Mouse (Mus musculus) embryo, embryonic 10 days (tissue): ENCODE data around the gene Atp6ap2.
"Not testable (repeated sequence)": the region's sequence is repeated elsewhere in the genome, so short reads cannot be mapped to it uniquely, and the experiment has no call there.

Experiments used
- DNase-seq: peaks from one replicate; pipeline ENCODE4 v3.0.0-alpha.2; 2015; ENCODE audit warnings: low spot score

Atp6ap2 gene

DNA sequence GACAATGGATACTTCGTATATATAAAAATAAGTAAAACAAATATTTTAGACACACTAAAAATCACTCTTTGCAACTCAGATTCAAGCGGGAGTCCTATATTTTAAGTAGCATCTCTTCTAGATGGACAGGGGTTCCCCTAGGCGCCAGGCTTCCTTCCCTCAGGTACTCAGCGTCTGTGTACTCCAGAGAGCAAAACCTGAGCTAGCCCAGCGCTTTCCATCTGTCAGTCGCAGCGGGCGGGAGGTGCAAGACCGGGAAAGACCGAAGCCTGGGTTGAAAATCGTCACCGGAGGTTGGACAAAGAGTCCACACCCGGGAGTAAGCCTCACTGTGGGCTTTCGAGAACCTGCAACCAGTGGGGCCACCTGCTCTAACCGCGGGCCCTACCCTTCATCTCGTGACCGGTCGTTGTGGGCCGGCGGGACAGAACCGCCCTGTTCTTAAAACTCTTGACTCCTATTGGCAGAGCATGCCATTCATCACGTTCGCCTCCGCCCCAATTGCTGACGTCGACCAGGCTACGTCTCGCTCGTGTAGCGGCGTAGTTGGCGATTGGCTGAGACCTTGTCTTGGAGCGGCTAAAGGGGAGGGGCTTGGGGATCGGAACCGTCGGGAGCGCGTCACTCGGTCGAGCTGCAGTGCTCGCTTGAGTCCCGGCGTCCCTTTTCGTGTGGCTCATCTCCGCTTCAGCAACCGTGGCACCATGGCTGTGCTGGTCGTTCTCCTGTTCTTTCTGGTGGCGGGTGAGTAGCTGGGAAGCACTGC lies at the start of gene Atp6ap2:
Gene Atp6ap2 (plus strand): TSS at position 610 of the 766 bp plus-strand sequence.
- peak; percentile 98 for DNase-seq

DNA sequence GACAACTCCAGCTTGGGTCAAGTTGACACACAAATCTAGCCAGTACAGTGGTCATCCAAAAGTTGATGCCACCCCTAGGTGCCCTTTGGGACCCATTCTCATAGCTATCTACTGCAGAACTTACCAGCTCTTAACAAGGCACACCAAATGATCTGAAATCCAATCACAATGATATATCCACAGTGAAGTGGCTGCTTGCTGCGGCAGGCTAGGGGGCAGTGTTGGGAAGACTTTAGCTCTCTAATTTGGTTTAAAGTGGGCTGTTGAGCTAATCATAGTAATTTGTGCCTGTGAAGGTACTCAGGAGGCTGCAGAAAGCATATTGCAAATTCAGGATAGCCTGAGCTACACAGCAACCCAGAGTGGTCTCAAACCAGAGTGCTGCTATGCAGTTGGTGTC lies 43.2 kb upstream of the Atp6ap2 start:
- no peak for DNase-seq

DNA sequence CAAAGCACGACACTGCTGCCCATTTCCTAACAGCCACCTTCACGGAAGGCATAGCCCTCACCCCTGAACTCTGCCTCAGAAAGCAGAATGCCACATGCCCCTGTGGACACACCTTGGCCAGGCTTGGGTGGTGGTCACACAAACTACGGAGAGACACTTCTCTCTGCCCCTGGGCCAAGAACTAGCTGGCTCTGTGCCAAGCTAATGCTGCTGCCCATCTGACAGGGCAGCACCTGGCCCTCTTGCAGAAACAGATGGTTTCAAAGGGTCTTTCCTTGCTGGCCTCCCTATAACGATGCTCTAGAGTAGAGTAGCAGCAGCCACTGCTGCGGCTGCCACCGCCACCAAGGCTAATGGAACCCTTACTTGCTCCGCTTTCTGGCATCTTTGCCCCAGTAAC lies 30.5 kb upstream of the Atp6ap2 start:
- DNase-seq, result no peak

DNA sequence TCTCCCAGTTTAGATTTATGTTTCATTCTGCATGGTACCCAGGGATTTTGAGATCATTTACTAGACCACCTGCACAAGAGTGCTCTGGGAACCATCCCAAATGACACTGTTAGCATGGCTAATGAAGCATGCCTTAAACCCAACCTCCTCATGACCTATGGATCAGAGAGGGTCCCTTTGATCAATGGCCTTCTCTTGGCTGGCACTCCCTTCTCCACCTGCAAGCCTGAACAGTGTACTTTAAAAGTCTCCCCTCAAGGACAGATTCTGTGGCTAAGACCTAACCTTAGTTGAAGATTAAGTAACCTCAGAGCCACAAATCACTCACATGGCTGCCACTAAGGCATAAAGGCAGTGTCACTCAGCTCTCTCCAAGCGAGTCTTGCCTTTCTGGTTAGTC lies 16.2 kb upstream of the Atp6ap2 start:
- no peak for DNase-seq

DNA sequence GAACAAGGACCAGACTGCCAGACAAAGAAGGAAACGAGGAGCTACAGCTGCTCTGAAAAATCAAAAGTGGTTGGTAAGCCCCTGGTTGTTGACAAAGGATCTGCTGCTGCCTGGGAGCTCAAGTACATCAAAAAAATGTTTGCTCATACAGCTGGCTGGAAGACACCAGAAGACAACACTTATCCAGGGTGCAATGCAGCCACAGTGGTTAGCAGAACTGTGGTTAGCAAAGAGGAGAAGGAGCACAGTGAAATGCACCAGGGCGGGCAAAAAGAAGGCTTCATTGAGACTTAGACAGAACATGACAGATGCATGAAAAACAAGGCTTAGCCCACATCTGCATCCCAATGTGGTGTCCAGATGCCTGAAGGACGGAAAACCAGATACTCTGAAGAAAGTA lies 9.7 kb upstream of the Atp6ap2 start:
- DNase-seq, result peak; percentile 8

DNA sequence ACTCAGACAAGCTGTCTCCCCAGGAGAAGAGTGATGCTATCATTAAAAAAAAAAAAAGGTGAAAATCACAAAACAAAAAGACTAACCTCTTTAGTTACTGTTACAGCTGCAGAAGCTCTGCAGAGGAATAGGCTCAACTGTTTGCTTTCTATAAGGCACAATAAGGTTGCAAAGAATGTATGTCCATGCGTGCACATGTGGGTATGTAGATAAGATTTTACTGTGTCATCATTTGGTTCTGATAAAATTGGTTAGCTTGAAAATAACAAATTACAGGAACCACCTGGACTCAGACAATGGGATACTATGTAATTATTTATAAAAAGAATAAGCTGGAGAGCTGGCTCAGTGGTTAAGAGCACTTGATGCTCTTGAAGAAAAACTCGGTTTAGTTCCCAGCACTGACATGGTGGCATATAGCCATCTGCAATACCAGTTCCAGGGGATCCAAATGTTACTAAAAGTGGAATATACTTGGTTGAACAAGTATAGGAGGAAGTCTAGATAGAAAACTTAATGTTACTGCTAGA lies 9.2 kb upstream of the Atp6ap2 start:
- DNase-seq, result no peak

DNA sequence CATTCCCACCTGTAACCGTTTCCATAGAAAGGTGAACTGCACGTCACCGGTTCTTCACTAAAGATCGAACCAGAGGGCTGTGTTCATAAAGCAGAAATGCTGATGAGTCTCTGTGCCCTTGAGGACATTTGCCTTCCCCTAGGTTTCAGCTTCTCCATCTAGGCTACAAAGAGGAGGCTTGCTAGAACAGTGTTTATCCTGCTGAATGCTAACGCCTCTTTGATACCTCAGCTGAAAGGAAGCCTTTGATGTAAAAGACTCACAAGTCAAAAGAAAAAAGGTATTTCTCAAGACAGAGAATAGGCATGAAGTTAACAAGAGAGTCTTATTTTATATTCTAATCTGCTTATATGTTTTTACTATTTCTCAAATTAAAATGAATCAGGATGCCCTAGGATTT lies 4.3 kb upstream of the Atp6ap2 start:
- no peak for DNase-seq

DNA sequence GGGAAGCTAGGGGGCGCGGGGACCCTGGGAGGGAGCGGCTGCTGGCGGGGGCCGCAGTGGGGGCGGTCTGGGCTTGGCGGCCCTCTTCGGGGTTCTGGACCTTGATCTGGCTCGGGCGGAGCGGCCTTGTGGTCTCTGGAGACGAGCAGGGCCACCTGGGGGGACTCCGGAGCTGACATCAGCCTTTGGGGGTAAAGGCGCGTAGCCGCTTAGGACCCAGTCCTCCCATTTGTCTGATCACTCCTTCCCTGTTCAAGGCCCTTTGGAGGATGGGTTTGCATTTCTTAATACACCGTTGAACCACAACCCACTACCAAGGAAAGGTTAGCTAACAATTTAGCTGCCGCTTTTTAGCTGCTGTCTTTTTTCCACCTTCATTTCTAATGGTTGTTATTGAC lies 356 bp downstream of the Atp6ap2 start:
- peak; percentile 4 for DNase-seq

DNA sequence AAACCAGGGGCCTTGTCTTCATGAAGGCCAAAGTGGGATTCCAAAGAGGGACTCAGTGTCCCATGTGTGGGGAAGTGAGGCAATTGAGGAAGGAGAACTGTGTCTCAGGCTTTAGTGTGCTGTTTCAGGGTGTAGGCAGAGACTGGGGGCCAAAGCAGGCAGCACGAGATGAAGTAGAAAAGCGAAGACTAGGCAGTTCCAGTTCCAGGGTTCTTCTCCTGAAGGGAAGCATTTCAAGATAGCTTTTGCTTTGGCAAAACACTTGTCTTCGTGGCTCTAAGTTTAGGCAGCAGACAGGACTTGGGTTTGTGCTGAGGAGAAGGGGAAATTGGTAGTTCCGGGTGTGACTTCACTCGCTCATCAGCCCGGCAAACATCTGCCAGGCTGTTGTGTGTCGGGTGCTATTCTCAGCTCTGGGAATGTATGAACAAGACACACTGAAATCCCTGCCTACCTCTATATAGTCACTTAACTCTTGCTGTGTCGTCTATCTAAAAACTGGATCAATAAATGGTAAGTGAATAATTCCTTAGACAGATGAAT lies 3.9 kb downstream of the Atp6ap2 start:
- no peak for DNase-seq

DNA sequence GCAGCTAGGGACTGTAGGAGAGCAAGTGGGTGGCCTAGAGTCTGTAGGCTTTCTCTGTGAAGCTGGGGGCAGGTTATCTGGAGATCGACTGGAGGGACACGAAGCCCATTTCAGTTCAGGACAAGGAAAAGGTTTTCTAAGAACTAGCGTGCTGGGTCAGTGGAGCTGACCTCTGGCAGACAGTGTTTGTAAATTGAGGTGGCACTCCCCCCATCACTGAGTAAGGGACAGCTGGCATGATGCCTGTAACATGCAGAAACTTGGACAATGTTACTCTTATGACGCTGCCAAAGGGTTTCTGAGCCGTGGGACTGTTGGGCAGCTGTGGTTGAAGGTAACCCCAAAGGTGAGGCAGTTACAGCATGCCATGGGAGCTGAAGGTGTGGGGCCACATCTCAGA lies 4.4 kb downstream of the Atp6ap2 start:
- no peak for DNase-seq

DNA sequence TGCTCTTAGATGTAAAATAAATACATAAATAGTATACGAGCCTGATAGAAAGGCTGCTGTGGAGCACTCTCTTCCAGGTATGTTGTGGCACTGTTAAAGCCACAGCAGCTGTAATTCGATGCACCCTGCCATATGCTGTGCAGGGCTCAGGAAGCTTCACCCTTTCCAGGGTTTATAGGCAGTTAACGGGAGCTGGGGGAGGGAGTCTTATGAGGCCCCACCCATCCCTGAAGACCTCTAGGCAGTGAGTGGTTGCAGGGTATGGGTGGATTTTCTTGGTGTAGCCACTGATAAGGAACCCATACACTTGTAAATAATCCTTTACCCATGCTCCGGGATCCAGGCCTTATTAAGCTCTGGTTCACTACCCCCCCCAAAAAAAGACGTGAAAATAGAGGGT lies 6.2 kb downstream of the Atp6ap2 start:
- DNase-seq, result no peak

DNA sequence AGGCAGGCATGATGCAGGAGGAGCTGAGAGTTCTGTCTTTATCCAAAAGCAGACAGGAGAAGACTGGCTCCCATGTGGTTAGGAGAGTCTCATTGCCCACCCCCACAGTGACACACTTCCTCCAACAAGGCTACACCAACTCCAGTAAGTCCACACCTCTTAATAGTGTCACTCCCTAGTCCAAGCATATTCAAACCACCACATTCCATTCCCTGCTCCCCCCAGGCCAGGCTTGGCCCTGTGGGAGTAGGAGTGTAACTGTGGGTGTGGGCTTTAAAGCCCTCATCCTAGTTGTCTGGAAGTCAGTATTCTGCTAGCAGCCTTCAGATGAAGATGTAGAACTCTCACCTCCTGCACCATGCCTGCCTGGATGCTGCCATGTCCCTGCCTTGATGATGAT lies 22.9 kb downstream of the Atp6ap2 start:
- not testable (repeated sequence) for DNase-seq

DNA sequence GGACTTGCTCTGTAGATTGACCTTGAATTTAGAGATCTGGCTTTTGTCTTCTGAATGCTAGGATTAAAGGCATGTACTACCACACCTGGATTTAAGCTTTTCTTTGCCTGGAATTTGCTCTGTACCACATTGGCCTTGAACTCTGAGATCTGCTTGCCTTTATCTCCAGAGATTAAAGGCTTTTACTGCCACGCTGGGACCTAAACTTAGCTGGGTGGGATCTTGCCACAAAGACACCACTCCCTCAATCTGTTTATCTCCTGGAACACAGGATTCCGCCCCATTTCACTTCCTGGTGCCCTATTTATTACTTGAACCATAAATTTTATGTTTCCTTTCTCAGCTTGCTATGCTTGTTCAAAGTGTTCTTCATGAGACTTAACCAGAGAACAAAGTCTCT lies 23.6 kb downstream of the Atp6ap2 start:
- DNase-seq, result no peak

DNA sequence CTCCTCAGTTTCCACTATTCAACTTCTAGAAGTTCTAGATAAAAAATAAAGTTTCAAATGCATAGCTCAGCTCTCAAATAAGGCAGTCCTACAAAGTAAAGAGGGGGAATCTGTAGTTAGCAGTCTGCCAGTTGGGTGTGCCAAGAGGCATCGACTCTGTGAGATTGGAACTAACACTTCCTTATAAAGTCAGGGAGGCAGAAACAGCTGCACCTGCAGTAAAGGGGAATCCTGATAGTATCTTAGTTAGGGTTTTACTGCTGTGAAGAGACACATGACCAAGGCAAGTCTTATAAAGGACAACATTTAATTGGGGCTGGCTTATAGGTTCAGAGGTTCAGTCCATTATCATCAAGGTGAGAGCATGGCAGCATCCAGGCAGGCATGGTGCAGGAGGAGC lies 24.8 kb downstream of the Atp6ap2 start:
- DNase-seq, result not testable (repeated sequence)

DNA sequence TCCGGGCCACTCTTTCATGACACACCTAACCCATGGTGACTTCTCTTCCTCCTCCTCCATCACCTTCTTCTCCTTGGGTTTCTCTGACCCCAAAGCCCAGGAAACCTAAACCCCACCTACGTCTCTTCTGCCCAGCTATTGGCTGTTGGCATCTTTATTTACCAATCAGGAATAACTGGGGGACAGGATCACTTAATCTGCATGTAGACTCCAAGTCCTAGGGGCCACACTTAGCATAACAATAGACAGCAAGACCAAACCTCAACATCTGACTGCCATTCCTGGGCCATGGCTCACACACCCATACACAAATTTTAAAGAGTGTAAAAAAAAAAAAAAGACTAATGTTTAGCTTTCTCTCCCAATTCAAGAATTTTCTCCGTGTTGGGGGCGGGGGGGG lies 37.5 kb downstream of the Atp6ap2 start:
- no peak for DNase-seq

DNA sequence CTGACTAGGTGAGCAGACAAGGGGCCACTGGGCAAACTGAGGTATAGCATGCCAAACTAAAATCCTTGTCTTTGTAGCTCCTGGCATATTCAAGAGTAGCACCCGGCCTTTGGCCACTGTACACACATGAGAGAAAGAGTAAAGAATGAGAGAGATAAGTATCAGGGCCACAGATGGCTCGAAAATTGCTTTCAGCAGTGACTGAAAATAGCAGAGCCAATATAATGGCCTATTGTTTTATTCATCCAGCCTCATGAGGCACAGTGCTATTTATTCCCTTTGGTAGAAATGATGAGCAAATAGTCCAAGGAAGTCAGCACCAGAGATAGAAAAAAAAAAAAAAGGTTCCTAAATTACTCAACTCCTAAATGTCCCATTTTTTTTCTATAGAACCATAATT lies 57.4 kb downstream of the Atp6ap2 start:
- DNase-seq, result no peak

DNA sequence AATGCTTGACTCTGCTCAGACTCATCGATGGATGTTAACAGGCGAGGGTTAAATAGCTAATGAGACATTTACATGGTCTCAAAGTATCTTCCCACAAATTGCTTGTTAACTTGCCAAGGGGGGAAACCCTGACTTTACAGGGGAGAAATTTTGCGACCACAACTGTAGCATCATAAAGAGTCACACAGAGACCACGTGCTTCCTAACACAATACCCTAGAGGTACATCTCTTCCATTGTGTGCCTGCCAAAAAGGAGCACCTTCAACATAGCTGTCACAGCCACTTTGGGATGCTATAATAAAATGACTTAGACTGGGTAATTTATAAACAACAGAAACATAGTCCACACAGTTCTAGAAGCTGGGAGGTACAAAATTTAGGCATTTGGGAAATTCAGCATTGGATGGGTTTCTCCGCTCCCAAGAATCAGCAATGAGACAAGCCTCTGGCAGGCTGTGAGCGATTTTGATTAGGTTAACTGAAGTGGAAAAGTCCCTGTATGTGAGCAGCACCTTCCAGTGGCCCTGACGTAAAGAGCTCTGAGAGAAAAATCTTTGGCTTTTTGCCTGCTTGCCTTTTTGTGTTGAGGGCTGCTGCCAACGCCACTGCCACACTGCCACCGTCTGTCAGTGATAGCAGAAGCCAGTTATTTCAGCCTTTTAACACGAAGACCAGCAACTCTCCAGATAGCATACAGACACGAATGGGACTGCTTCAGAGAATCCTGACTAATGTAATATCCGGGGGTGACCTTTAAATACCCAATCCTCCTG lies 58.1 kb downstream of the Atp6ap2 start:
- DNase-seq, result no peak

DNA sequence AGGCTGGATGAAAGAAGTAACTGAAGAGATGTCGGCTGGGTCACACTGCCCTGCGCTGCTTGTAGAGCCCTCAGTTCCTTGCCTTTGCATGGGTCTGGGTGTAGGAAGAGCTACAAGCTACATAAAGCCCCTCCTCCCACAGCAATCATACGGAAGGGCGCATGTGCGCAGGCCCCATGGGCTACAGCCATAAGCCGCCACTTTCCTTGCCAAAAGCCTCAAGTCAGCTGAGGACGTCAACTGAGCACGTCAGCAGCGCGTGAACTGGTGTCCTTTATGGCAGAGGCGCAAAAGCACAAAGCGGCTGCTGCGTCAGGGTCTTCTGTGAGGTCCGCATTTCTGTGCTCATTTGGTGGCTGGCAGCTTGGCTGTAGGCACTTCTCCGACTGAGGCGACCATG lies 64.3 kb downstream of the Atp6ap2 start:
- no peak for DNase-seq

DNA sequence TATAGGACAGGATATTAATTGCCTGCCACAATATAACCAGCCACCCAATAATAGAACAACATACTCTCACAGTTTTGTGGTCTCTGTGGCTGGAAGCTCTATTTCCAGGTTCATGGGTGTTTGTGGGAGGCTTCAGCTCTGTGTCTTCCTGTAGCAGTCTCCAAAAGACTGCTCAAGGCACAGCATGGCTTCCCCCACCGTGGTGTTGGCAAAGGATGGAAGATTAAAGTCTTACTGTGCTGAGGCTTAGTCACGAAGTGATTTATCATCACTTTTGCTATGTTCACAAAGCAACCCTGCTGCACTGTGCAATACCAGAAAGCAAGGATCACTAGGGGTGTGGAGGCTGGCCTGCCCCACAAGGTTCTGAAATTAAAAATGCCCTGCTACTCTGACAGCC lies 66.3 kb downstream of the Atp6ap2 start:
- no peak for DNase-seq
